Mouse (Mus musculus): ENCODE results near the gene Adamts20. TPM values are rescaled to one million over a fixed set of nuclear protein-coding genes. Genes with fewer than 3 reads are reported as not detected.
A peak's percentile ranks its signal among the peaks of the same experiment; 100 is the strongest.

Adamts20 gene
- polyA plus RNA-seq, 1 experiment, result 4.6 TPM

GRCm38 (mm10) chr15:94242133-94242532, 223.1 kb downstream of the Adamts20 start:
- DNase-seq (ENCODE audit: low read depth), result no peak
- TF ChIP-seq CTCF (IDR thresholded peaks at IDR 0.05; ENCODE audit: borderline replicate concordance, extremely low read depth, insufficient read depth, insufficient read length), result no peak
- TF ChIP-seq POLR2A (IDR thresholded peaks at IDR 0.05; ENCODE audit: borderline replicate concordance, extremely low read depth, insufficient read depth, insufficient read length, poor library complexity, severe bottlenecking), result no peak

GRCm38 (mm10) chr15:94239637-94240036, 225.6 kb downstream of the Adamts20 start:
- DNase-seq (ENCODE audit: low read depth), result no peak
- no peak; the same call in 1 of the 2 replicates for TF ChIP-seq CTCF (IDR thresholded peaks at IDR 0.05; ENCODE audit: borderline replicate concordance, extremely low read depth, insufficient read depth, insufficient read length)
- no peak for TF ChIP-seq POLR2A (IDR thresholded peaks at IDR 0.05; ENCODE audit: borderline replicate concordance, extremely low read depth, insufficient read depth, insufficient read length, poor library complexity, severe bottlenecking)

- TF ChIP-seq CTCF (IDR thresholded peaks at IDR 0.05; ENCODE audit: borderline replicate concordance, extremely low read depth, insufficient read depth, insufficient read length) (no peak), POLR2A (IDR thresholded peaks at IDR 0.05; ENCODE audit: borderline replicate concordance, extremely low read depth, insufficient read depth, insufficient read length, poor library complexity, severe bottlenecking) (no peak)
- DNase-seq (ENCODE audit: low read depth), result no peak
Observed at GRCm38 (mm10) chr15:94239127-94239526, 226.1 kb downstream of the Adamts20 start.

GRCm38 (mm10) chr15:94238058-94238876, 227.0 kb downstream of the Adamts20 start:
- no peak for DNase-seq (ENCODE audit: low read depth)
- TF ChIP-seq CTCF (IDR thresholded peaks at IDR 0.05; ENCODE audit: borderline replicate concordance, extremely low read depth, insufficient read depth, insufficient read length), result no peak
- TF ChIP-seq POLR2A (IDR thresholded peaks at IDR 0.05; ENCODE audit: borderline replicate concordance, extremely low read depth, insufficient read depth, insufficient read length, poor library complexity, severe bottlenecking), result no peak

GRCm38 (mm10) chr15:94236726-94237125, 228.5 kb downstream of the Adamts20 start:
- no peak for DNase-seq (ENCODE audit: low read depth)
- TF ChIP-seq POLR2A (IDR thresholded peaks at IDR 0.05; ENCODE audit: borderline replicate concordance, extremely low read depth, insufficient read depth, insufficient read length, poor library complexity, severe bottlenecking), result no peak
- no peak for TF ChIP-seq CTCF (IDR thresholded peaks at IDR 0.05; ENCODE audit: borderline replicate concordance, extremely low read depth, insufficient read depth, insufficient read length)

- DNase-seq (ENCODE audit: low read depth), result peak; percentile 70
- no peak for TF ChIP-seq POLR2A (IDR thresholded peaks at IDR 0.05; ENCODE audit: borderline replicate concordance, extremely low read depth, insufficient read depth, insufficient read length, poor library complexity, severe bottlenecking)
- TF ChIP-seq CTCF (IDR thresholded peaks at IDR 0.05; ENCODE audit: borderline replicate concordance, extremely low read depth, insufficient read depth, insufficient read length), result no peak
Observed at GRCm38 (mm10) chr15:94236121-94236520, 229.1 kb downstream of the Adamts20 start.

GRCm38 (mm10) chr15:94235190-94235589, 230.0 kb downstream of the Adamts20 start:
- TF ChIP-seq CTCF (IDR thresholded peaks at IDR 0.05; ENCODE audit: borderline replicate concordance, extremely low read depth, insufficient read depth, insufficient read length), result no peak
- TF ChIP-seq POLR2A (IDR thresholded peaks at IDR 0.05; ENCODE audit: borderline replicate concordance, extremely low read depth, insufficient read depth, insufficient read length, poor library complexity, severe bottlenecking), result no peak

GRCm38 (mm10) chr15:94231246-94231645, 234.0 kb downstream of the Adamts20 start:
- TF ChIP-seq CTCF (IDR thresholded peaks at IDR 0.05; ENCODE audit: borderline replicate concordance, extremely low read depth, insufficient read depth, insufficient read length), result no peak
- TF ChIP-seq POLR2A (IDR thresholded peaks at IDR 0.05; ENCODE audit: borderline replicate concordance, extremely low read depth, insufficient read depth, insufficient read length, poor library complexity, severe bottlenecking), result no peak
- DNase-seq (ENCODE audit: low read depth), result peak; percentile 40

More at GRCm38 (mm10) chr15:94235190-94235589, 230.0 kb downstream of the Adamts20 start:
- DNase-seq (ENCODE audit: low read depth), result no peak

GRCm38 (mm10) chr15:94227388-94227787, 237.8 kb downstream of the Adamts20 start:
- TF ChIP-seq POLR2A (IDR thresholded peaks at IDR 0.05; ENCODE audit: borderline replicate concordance, extremely low read depth, insufficient read depth, insufficient read length, poor library complexity, severe bottlenecking) (no peak), CTCF (IDR thresholded peaks at IDR 0.05; ENCODE audit: borderline replicate concordance, extremely low read depth, insufficient read depth, insufficient read length) (no peak)
- DNase-seq (ENCODE audit: low read depth), result no peak

GRCm38 (mm10) chr15:94223101-94223500, 242.1 kb downstream of the Adamts20 start:
- no peak for DNase-seq (ENCODE audit: low read depth)
- TF ChIP-seq CTCF (IDR thresholded peaks at IDR 0.05; ENCODE audit: borderline replicate concordance, extremely low read depth, insufficient read depth, insufficient read length), result no peak
- TF ChIP-seq POLR2A (IDR thresholded peaks at IDR 0.05; ENCODE audit: borderline replicate concordance, extremely low read depth, insufficient read depth, insufficient read length, poor library complexity, severe bottlenecking), result no peak

GRCm38 (mm10) chr15:94220686-94221085, 244.5 kb downstream of the Adamts20 start:
- DNase-seq (ENCODE audit: low read depth), result peak; percentile 77
- no peak for TF ChIP-seq POLR2A (IDR thresholded peaks at IDR 0.05; ENCODE audit: borderline replicate concordance, extremely low read depth, insufficient read depth, insufficient read length, poor library complexity, severe bottlenecking)
- TF ChIP-seq CTCF (IDR thresholded peaks at IDR 0.05; ENCODE audit: borderline replicate concordance, extremely low read depth, insufficient read depth, insufficient read length), result no peak

Other genes starting within 250 kb of the Adamts20 start
- 4.9 and 5.2 TPM in 2 replicates for gene Pus7l, start 78.1 kb upstream of the Adamts20 start, polyA plus RNA-seq (2012; rRNA removed)
- gene Irak4, start 78.2 kb upstream of the Adamts20 start, polyA plus RNA-seq (2012; rRNA removed), result 0.78 and 1.5 TPM in 2 replicates
- gene Twf1, start 124.5 kb upstream of the Adamts20 start, polyA plus RNA-seq (2012; rRNA removed), result 53.0 and 54.2 TPM in 2 replicates
- 1.0 and 2.8 TPM in 2 replicates for gene Tmem117, start 163.8 kb upstream of the Adamts20 start, polyA plus RNA-seq (2012; rRNA removed)